Mouse (Mus musculus): ENCODE results near the gene Tpt1. TPM values are rescaled to one million over a fixed set of nuclear protein-coding genes. Genes with fewer than 3 reads are reported as not detected.

Tpt1 gene
- polyA plus RNA-seq, 1 experiment, result 2,550 TPM

DNA sequence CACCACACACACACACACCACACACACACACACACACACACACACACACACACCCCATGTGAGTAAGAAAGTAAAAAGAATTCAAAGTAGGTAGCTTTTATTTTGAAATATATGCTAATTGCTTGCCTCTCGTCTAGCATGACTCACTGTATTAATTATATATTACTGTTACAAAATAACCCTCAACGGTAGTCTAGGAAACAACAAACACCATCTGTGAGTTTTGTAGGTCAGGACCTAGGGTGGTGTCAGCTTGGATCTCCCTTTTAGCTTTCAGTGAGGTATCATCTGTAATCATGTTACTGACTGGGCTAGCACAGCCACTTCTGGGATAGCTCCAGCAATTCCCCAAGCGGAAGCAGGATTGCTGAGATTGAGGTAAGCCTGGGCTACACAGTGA lies 32.4 kb downstream of the Tpt1 start:
- DNase-seq (ENCODE audit: low spot score), result no peak

DNA sequence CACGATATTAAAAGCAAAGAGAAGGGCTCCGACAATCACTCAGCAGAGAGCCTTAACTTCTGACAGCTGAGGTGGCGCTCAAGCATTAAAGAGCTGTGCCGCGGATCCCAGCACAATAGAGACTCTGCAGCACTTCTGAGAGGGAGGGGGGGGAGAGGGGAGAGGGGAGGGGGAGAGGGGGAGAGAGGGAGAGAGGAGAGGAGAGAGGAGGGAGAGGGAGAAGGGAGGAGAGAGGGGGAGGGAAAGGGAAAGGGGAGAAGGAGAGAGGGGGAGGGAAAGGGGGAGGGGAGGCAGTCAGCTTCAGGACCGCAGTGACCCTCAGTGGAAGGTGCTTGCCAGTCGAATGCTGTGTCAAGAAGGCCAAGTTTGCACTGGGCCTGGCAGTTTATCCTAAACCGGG lies 34.1 kb downstream of the Tpt1 start:
- DNase-seq (ENCODE audit: low spot score), result no peak

DNA sequence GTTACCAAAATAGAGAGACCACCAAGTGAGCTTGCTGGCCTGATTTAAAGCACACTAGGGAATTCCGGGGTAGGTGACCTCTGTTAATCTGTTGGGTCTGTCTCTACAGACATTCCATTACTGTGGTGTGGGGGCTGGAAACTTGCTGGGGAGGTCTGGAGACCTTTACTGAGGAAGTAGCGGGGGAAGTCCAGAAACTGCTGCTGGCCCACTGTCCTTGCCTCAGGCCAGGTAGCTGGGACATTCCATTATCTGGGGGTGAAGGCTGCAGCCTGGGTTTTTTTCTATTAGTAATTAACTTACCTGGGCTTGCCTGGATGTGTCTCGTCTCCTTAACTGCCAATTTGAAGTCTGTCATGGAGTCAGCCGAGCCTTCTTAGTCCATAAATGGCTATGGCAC lies 37.0 kb downstream of the Tpt1 start:
- no peak for DNase-seq (ENCODE audit: low spot score)

DNA sequence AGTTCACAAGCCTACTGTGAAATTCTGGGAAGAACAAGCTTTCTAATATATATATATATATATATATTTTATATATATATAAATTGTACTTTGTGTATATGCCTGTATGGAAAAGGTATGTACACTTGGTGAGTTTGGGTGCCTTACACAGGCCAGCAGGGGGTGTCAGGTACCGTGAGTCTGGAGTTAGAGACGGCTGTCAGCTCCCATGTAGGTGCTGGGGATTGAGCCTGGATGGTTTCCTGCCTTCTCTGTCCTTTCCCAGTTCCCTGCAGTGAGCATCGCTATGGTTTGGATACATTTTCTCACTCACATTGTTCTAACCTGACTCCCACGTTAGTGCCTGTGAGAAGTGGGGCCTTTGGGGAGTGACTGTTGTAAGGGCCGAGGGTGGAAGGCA lies 38.4 kb downstream of the Tpt1 start:
- no peak for DNase-seq (ENCODE audit: low spot score)

DNA sequence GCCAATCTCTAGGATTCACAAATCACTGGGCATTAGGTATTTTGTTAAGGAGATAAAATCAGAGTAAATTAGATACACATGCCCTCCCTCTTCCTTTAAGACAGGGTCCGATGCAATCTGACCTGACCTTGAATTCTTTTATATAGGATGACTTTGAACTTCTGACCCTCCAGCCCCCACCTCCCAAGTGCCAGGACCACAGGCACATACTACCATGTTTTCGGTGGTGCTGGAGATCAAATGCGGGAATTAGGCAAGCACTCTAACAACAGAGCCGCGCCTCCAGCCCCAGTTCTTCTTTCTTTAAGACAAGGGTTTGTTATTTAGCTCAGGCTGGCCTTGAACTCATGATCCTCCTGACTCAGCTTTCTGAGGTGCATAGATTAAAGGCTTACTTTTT lies 39.0 kb downstream of the Tpt1 start:
- DNase-seq (ENCODE audit: low spot score), result no peak

DNA sequence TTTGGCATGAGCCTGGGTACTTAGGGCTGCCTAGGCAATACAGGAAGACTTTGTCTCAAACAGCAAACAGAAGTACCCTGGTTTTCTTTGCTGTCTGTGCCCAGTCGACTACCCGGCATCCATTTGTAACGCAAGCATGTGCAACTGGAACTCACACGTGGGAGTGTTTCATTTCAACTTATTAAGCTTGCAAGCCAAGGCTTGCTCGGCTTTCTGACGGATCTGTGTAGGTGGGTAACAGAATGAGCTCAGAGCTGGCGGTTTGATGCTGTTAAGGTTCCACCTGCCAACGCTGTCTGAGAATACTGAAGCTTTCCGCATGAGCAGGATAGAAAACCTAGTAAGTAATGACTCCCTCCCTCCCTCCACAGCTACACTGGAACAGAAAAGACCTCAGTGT lies 47.2 kb downstream of the Tpt1 start:
- DNase-seq (ENCODE audit: low spot score), result no peak

Other genes starting within 250 kb of the Tpt1 start
- not detected in 2 replicates for gene Erich6b, start 202.8 kb upstream of the Tpt1 start, polyA plus RNA-seq (2012; rRNA removed)
- gene Cog3, start 90.6 kb upstream of the Tpt1 start, polyA plus RNA-seq (2012; rRNA removed), result 22.4 and 25.1 TPM in 2 replicates
- 7.6 and 8.1 TPM in 2 replicates for gene Slc25a30, start 58.1 kb upstream of the Tpt1 start, polyA plus RNA-seq (2012; rRNA removed)
- not detected in 2 replicates for gene Kctd4, start 109.9 kb downstream of the Tpt1 start, polyA plus RNA-seq (2012; rRNA removed)
- 16.4 and 16.7 TPM in 2 replicates for gene Gtf2f2, start 165.8 kb downstream of the Tpt1 start, polyA plus RNA-seq (2012; rRNA removed)